In genomic region chr7:4950561-4951342, GRCm38 (mm10) we compare ENCODE assay signal across 19 mouse cellular contexts. TPM values are rescaled to one million over a fixed set of nuclear protein-coding genes. Genes with fewer than 3 reads are reported as not detected.
DNase-seq lines count a peak whose midpoint lies in the region; ATAC-seq and TF ChIP-seq lines count a peak whose summit lies in the region.
"Had no signal": no experiment of that assay in that cellular context is flagged by ENCODE, and none has a peak within 500 bp of the region (broad histone marks: within the 10 kb centered on the region; RNA-seq: fewer than 3 reads in every experiment).

No protein-coding gene starts in this region.

- H3K4me1 ChIP-seq in stomach, postnatal 0 days (replicated peaks; ENCODE audit: control insufficient read depth, insufficient read depth): no peaks in the 10 kb centered on the region
- H3K4me1 ChIP-seq in kidney, embryonic 16.5 days (ENCODE audit: insufficient read depth, low read length): no peaks in the 10 kb centered on the region
- H3K4me1 ChIP-seq: hindbrain, embryonic 10.5 days; kidney, embryonic 15.5 days had no signal

- ATAC-seq in stomach, postnatal 0 days (ENCODE audit: low FRiP score, low TSS enrichment): peak; percentile 50; the same call in 1 of the 2 replicates
- no peak for ATAC-seq in kidney, embryonic 16.5 days (ENCODE audit: low FRiP score, low TSS enrichment)

- no peaks in the 10 kb centered on the region for H3K36me3 ChIP-seq in stomach, postnatal 0 days (ENCODE audit: control insufficient read depth, insufficient read depth, low read length)
- H3K36me3 ChIP-seq in kidney, embryonic 16.5 days (ENCODE audit: insufficient read depth, low read length): no peaks in the 10 kb centered on the region
- H3K36me3 ChIP-seq: embryonic facial prominence, embryonic 12.5 days; hindbrain, embryonic 10.5 days; kidney, embryonic 15.5 days had no signal

- no peak overlapping the region for H3K9ac ChIP-seq in stomach, postnatal 0 days (ENCODE audit: low read length)
- H3K9ac ChIP-seq in kidney, embryonic 16.5 days (replicated peaks; ENCODE audit: low read length): no peak overlapping the region
- H3K9ac ChIP-seq: embryonic facial prominence, embryonic 12.5 days; kidney, embryonic 15.5 days had no signal

- no peak overlapping the region for H3K27ac ChIP-seq in stomach, postnatal 0 days (replicated peaks)
- H3K27ac ChIP-seq in kidney, embryonic 16.5 days (ENCODE audit: low read length): no peak overlapping the region
- H3K27ac ChIP-seq: embryonic facial prominence, embryonic 12.5 days; hindbrain, embryonic 10.5 days; kidney, embryonic 15.5 days; layer of hippocampus, adult 2 months had no signal

- H3K9me3 ChIP-seq in stomach, postnatal 0 days (ENCODE audit: control insufficient read depth, low read length): no peaks in the 10 kb centered on the region
- H3K9me3 ChIP-seq in kidney, embryonic 16.5 days (ENCODE audit: low read length): no peaks in the 10 kb centered on the region
- H3K9me3 ChIP-seq: embryonic facial prominence, embryonic 12.5 days; kidney, embryonic 15.5 days had no signal

- intact Hi-C loops in heart, postnatal 10 days (cut with DNase I): no loop called here

- H3K4me2 ChIP-seq in stomach, postnatal 0 days (replicated peaks; ENCODE audit: low read depth): no peak overlapping the region
- H3K4me2 ChIP-seq in kidney, embryonic 16.5 days (replicated peaks; ENCODE audit: low read depth, low read length): no peak overlapping the region
- H3K4me2 ChIP-seq: embryonic facial prominence, embryonic 12.5 days; kidney, embryonic 15.5 days had no signal

- no peak for TF ChIP-seq CTCF in stomach, postnatal 0 days (IDR thresholded peaks at IDR 0.05; ENCODE audit: low read depth)

- no peaks in the 10 kb centered on the region for H3K27me3 ChIP-seq in stomach, postnatal 0 days (ENCODE audit: control insufficient read depth, insufficient read depth, low read length)
- no peaks in the 10 kb centered on the region for H3K27me3 ChIP-seq in kidney, embryonic 16.5 days (ENCODE audit: insufficient read depth, low read length)
- H3K27me3 ChIP-seq: embryonic facial prominence, embryonic 12.5 days; kidney, embryonic 15.5 days had no signal

- WGBS in stomach, postnatal 0 days: 75% methylated on average over 19 of the region's 19 CpGs
- WGBS in kidney, embryonic 16.5 days: 83% methylated on average over 19 of the region's 19 CpGs

- no peak overlapping the region for H3K4me3 ChIP-seq in stomach, postnatal 0 days (ENCODE audit: low read depth, low read length)
- no peak overlapping the region for H3K4me3 ChIP-seq in kidney, embryonic 16.5 days (ENCODE audit: low read length)
- H3K4me3 ChIP-seq: embryonic facial prominence, embryonic 12.5 days; hindbrain, embryonic 10.5 days; kidney, embryonic 15.5 days; layer of hippocampus, adult 2 months had no signal

- peak; percentile 42 for DNase-seq in lung, postnatal 25 days (ENCODE audit: low spot score)
- DNase-seq in lung, postnatal 10 days: no peak
- DNase-seq in adrenal gland, adult 8-10 months: peak; percentile 51
- DNase-seq in heart, postnatal 10 days: peak; percentile 60 to 67
- DNase-seq in stomach, postnatal 0 days (ENCODE audit: low spot score): no peak
- DNase-seq in frontal cortex, postnatal 14 days (ENCODE audit: low spot score in 2 of 2): no peak
- DNase-seq: liver; lung, adult 2 months; retina, postnatal 1 day; thymus, adult 2 months had no signal

- TF ChIP-seq EP300 in stomach, postnatal 0 days (optimal IDR thresholded peaks at IDR 0.05): no peak

RNA-seq across cellular contexts. Expression of gene Sbk2, which starts 13.5 kb away (rescaled TPM):
- 1 to 10 TPM in 2 of 4 experiments, under 1 TPM in 1, not detected in 1; 0.45 to 2.1 (median 1.8) TPM for total RNA-seq in adrenal gland, adult 8-10 months (2022)
- 1 to 10 TPM; 7.2 to 9.0 TPM for total RNA-seq in heart, postnatal 10 days (2021)
- polyA plus RNA-seq in stomach, postnatal 0 days (2015; fragmentation: Nextera tagmentation; extraction: Ambion mirVana): 0.15 TPM in 1 of 2 replicates, not detected in the other
- polyA plus RNA-seq in kidney, embryonic 16.5 days (2015; fragmentation: Nextera tagmentation; extraction: Ambion mirVana): 0.26 and 0.41 TPM in 2 replicates
- total RNA-seq: megakaryocyte-erythroid progenitor cell, adult 5-6 weeks; monocyte, adult 5-6 weeks had no signal
- polyA plus RNA-seq: hindbrain, embryonic 10.5 days; neural tube, embryonic 14.5 days had no signal

RNA-seq across cellular contexts. Expression of gene Sbk3, which starts 20.2 kb away (rescaled TPM):
- under 1 TPM; 0.15 to 0.74 (median 0.34) TPM for total RNA-seq in adrenal gland, adult 8-10 months (2022)
- total RNA-seq in heart, postnatal 10 days (2021): 10 to 100 TPM; 11.9 to 22.0 TPM
- 0.04 TPM in 1 of 2 replicates, not detected in the other for polyA plus RNA-seq in stomach, postnatal 0 days (2015; fragmentation: Nextera tagmentation; extraction: Ambion mirVana)
- not detected in 2 replicates for polyA plus RNA-seq in kidney, embryonic 16.5 days (2015; fragmentation: Nextera tagmentation; extraction: Ambion mirVana)
- total RNA-seq: CH12.LX; megakaryocyte-erythroid progenitor cell, adult 5-6 weeks; monocyte, adult 5-6 weeks had no signal
- polyA plus RNA-seq: kidney, embryonic 15.5 days had no signal

RNA-seq across cellular contexts. Expression of gene Ssc5d, which starts 25.2 kb away (rescaled TPM):
- total RNA-seq in adrenal gland, adult 8-10 months (2022): 1 to 10 TPM; 1.7 to 4.5 (median 2.2) TPM
- 10 to 100 TPM; 12.5 TPM for total RNA-seq in heart, postnatal 10 days (2021)
- polyA plus RNA-seq in stomach, postnatal 0 days (2015; fragmentation: Nextera tagmentation; extraction: Ambion mirVana): 1.3 and 1.9 TPM in 2 replicates
- polyA plus RNA-seq in kidney, embryonic 16.5 days (2015; fragmentation: Nextera tagmentation; extraction: Ambion mirVana): 2.3 and 2.8 TPM in 2 replicates
- total RNA-seq: megakaryocyte-erythroid progenitor cell, adult 5-6 weeks; monocyte, adult 5-6 weeks had no signal

RNA-seq across cellular contexts. Expression of gene Nat14, which starts 28.9 kb away (rescaled TPM):
- total RNA-seq in adrenal gland, adult 8-10 months (2022): 10 to 100 TPM in 2 of 4 experiments, 1 to 10 TPM in 2; 8.5 to 13.3 (median 10.4) TPM
- 1 to 10 TPM; 4.9 to 5.2 TPM for total RNA-seq in heart, postnatal 10 days (2021)
- 2.3 and 2.5 TPM in 2 replicates for polyA plus RNA-seq in stomach, postnatal 0 days (2015; fragmentation: Nextera tagmentation; extraction: Ambion mirVana)
- 5.8 and 6.2 TPM in 2 replicates for polyA plus RNA-seq in kidney, embryonic 16.5 days (2015; fragmentation: Nextera tagmentation; extraction: Ambion mirVana)
- total RNA-seq: monocyte, adult 5-6 weeks had no signal

RNA-seq across cellular contexts. Expression of gene Zfp628, which starts 35.7 kb away (rescaled TPM):
- total RNA-seq in adrenal gland, adult 8-10 months (2022): 10 to 100 TPM; 14.4 to 20.6 (median 16.2) TPM
- 10 to 100 TPM; 11.8 to 13.8 TPM for total RNA-seq in heart, postnatal 10 days (2021)
- 1.8 and 1.9 TPM in 2 replicates for polyA plus RNA-seq in stomach, postnatal 0 days (2015; fragmentation: Nextera tagmentation; extraction: Ambion mirVana)
- 3.6 and 4.2 TPM in 2 replicates for polyA plus RNA-seq in kidney, embryonic 16.5 days (2015; fragmentation: Nextera tagmentation; extraction: Ambion mirVana)

Comparison
In these comparisons a context has a peak if more than half of its experiments do, and no peak if none do; other contexts are left out.
1. DNase-seq: peak in lung, postnatal 25 days (single experiment), adrenal gland, adult 8-10 months (single experiment) and heart, postnatal 10 days (2 of 2); none in lung, postnatal 10 days (single experiment), stomach, postnatal 0 days (single experiment) and frontal cortex, postnatal 14 days (0 of 2).
2. RNA of gene Sbk3, which starts 20.2 kb away (total RNA-seq): 11.9 to 22.0 TPM in heart, postnatal 10 days; 0.15 to 0.74 TPM in adrenal gland, adult 8-10 months; every median in the first group is over 4 times any median in the second.